Mouse (Mus musculus) thymus, postnatal 4 days (tissue): ENCODE results near the gene Oaz1.
A peak's percentile ranks its signal among the peaks of the same experiment; 100 is the strongest.
"Not testable (repeated sequence)": the region's sequence is repeated elsewhere in the genome, so short reads cannot be mapped to it uniquely, and the experiment has no call there.

Source experiments
- DNase-seq: peaks from one replicate; pipeline ENCODE4 v3.0.0; 2021

The Oaz1 gene

GRCm38 (mm10) chr10:80823847-80824643, 2.4 kb upstream of the Oaz1 start:
- DNase-seq: peak; percentile 54

- no peak for DNase-seq
Measured at GRCm38 (mm10) chr10:80824827-80825226, 1.6 kb upstream of the Oaz1 start.

GRCm38 (mm10) chr10:80827063-80827869, 810 bp downstream of the Oaz1 start:
- no peak for DNase-seq

GRCm38 (mm10) chr10:80827870-80828420, 1.5 kb downstream of the Oaz1 start:
- DNase-seq: no peak

GRCm38 (mm10) chr10:80828587-80828986, 2.1 kb downstream of the Oaz1 start:
- DNase-seq: not testable (repeated sequence)

- no peak for DNase-seq
Measured at GRCm38 (mm10) chr10:80829359-80830278, 3.2 kb downstream of the Oaz1 start.

- peak; percentile 79 for DNase-seq
Measured at GRCm38 (mm10) chr10:80831136-80831535, 4.7 kb downstream of the Oaz1 start.

- DNase-seq: no peak
Measured at GRCm38 (mm10) chr10:80832818-80833217, 6.4 kb downstream of the Oaz1 start.

- DNase-seq: no peak
Measured at GRCm38 (mm10) chr10:80835617-80836016, 9.2 kb downstream of the Oaz1 start.

GRCm38 (mm10) chr10:80836949-80837379, 10.5 kb downstream of the Oaz1 start:
- no peak for DNase-seq

- no peak for DNase-seq
Measured at GRCm38 (mm10) chr10:80837827-80838226, 11.4 kb downstream of the Oaz1 start.

- DNase-seq: no peak
Measured at GRCm38 (mm10) chr10:80838346-80838912, 12.0 kb downstream of the Oaz1 start.

- DNase-seq: no peak
Measured at GRCm38 (mm10) chr10:80839848-80840247, 13.4 kb downstream of the Oaz1 start.

- no peak for DNase-seq
Measured at GRCm38 (mm10) chr10:80841685-80842084, 15.2 kb downstream of the Oaz1 start.

GRCm38 (mm10) chr10:80842334-80842733, 15.9 kb downstream of the Oaz1 start:
- DNase-seq: no peak

- no peak for DNase-seq
Measured at GRCm38 (mm10) chr10:80843087-80843930, 16.9 kb downstream of the Oaz1 start.

GRCm38 (mm10) chr10:80843931-80844547, 17.6 kb downstream of the Oaz1 start, which contains the start of gene Lingo3:
Lingo3 (minus strand) TSS chr10:80844039.
- DNase-seq: peak; percentile 67

GRCm38 (mm10) chr10:80845055-80845693, 18.7 kb downstream of the Oaz1 start:
- no peak for DNase-seq

GRCm38 (mm10) chr10:80845732-80846131, 19.3 kb downstream of the Oaz1 start:
- DNase-seq: no peak

GRCm38 (mm10) chr10:80848571-80848970, 22.1 kb downstream of the Oaz1 start:
- peak; percentile 86 for DNase-seq
